Mouse (Mus musculus) lung, embryonic 16.5 days (tissue): Measurements from ENCODE around the gene Ddx49. TPM values are rescaled to one million over a fixed set of nuclear protein-coding genes. Genes with fewer than 3 reads are reported as not detected.

ENCODE experiments used
- ATAC-seq: fragments of 200-750 bp; cut with Nextera tagmentation; 2 replicates; pipeline ENCODE4 v1.8.0; 2017; ENCODE audit warnings: low read depth, mild to moderate bottlenecking, moderate library complexity
- H3K27ac ChIP-seq: fragments of 300-500 bp; sonication (generic); 2 replicates; pipeline ENCODE4 v1.5.1; 2014; ENCODE audit warnings: mild to moderate bottlenecking, control low read depth, low read length
- H3K27me3 ChIP-seq: fragments of 300-500 bp; sonication (generic); 2 replicates; pipeline ENCODE4 v1.6.1; 2014; ENCODE audit warnings: low read depth, low read length, mixed read lengths; ENCODE audit not compliant: control insufficient read depth, insufficient read depth
- H3K36me3 ChIP-seq: fragments of 300-500 bp; sonication (generic); 2 replicates; pipeline ENCODE4 v1.6.1; 2014; ENCODE audit warnings: low read length; ENCODE audit not compliant: control insufficient read depth, insufficient read depth
- H3K4me1 ChIP-seq: fragments of 300-500 bp; sonication (generic); replicated peaks from 2 replicates; pipeline ENCODE4 v1.6.1; 2014; ENCODE audit warnings: low read length, mixed read lengths; ENCODE audit not compliant: control insufficient read depth, insufficient read depth
- H3K4me2 ChIP-seq: fragments of 300-500 bp; sonication (generic); 2 replicates; pipeline ENCODE4 v1.6.1; 2014; ENCODE audit warnings: low read depth, low read length, control low read depth
- H3K4me3 ChIP-seq: fragments of 300-500 bp; sonication (generic); 2 replicates; pipeline ENCODE4 v1.5.1; 2014; ENCODE audit warnings: mild to moderate bottlenecking, low read length, control low read depth
- H3K9ac ChIP-seq: fragments of 300-500 bp; sonication (generic); 2 replicates; pipeline ENCODE4 v1.6.1; 2014; ENCODE audit warnings: low read length, control low read depth
- H3K9me3 ChIP-seq: fragments of 300-500 bp; sonication (generic); 2 replicates; pipeline ENCODE4 v1.6.1; 2016; ENCODE audit warnings: low read length; ENCODE audit not compliant: control insufficient read depth
- WGBS: fragments of 180-500 bp; shearing (Covaris S2); extraction: QIAGEN DNeasy Blood & Tissue Kit; methylation state at CpG from one replicate; pipeline ENCODE4 v1.1.7; 2014; 5-methylcytosine and 5-hydroxymethylcytosine counted together
- polyA plus RNA-seq: library from polyadenylated mRNA; unstranded; fragments of >200 nt; fragmentation: Nextera tagmentation; extraction: Ambion mirVana; gene quantifications from 2 replicates; pipeline ENCODE4 v1.2.1, GENCODE M21; 2015

Gene Ddx49
- polyA plus RNA-seq, 1 experiment from 2014 or later = 44.8 TPM

DNA sequence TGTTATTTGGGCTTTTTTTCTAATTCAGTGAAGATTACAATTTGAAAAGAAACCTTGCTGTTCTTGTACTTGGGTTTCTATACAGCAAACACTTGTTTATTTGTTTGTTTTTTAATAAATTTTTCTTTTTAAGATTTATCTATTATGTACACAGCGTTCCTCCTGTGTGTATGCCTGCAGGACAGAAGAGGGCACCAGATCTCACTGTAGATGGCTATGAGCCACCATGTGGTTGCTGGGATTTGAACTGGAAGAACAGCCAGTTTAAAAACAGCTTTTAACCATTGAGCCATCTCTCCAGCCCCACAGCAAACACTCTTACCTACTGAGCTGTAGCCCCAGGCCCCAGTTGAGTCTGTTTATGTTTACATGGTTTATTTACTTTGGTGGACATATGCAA lies 47.7 kb downstream of the Ddx49 start:
- Histone ChIP-seq H3K4me3 (no peak overlapping the region), H3K9ac (no peak overlapping the region), H3K4me2 (no peak overlapping the region), H3K4me1 (no peaks in the 10 kb centered on the region), H3K36me3 (peaks cover 49% of the 10 kb centered on the region), H3K9me3 (no peaks in the 10 kb centered on the region), H3K27ac (no peak overlapping the region), H3K27me3 (no peaks in the 10 kb centered on the region)
- ATAC-seq = no peak
- WGBS = 79% methylated on average over 1 of the region's 1 CpGs

- ATAC-seq = no peak
- Histone ChIP-seq H3K4me3 (no peak overlapping the region), H3K4me1 (no peaks in the 10 kb centered on the region), H3K27me3 (no peaks in the 10 kb centered on the region), H3K9ac (no peak overlapping the region), H3K4me2 (no peak overlapping the region), H3K27ac (no peak overlapping the region), H3K36me3 (peaks cover 39% of the 10 kb centered on the region), H3K9me3 (no peaks in the 10 kb centered on the region)
- 92% methylated on average over 3 of the region's 3 CpGs for whole genome bisulfite sequencing
These were observed 54.4 kb downstream of the Ddx49 start for GRCm38 (mm10) chr8:70247841-70248240.

GRCm38 (mm10) chr8:70246622-70247021 lies 55.7 kb downstream of the Ddx49 start:
- Histone ChIP-seq H3K9ac (no peak overlapping the region), H3K36me3 (peaks cover 33% of the 10 kb centered on the region), H3K27ac (no peak overlapping the region), H3K4me3 (no peak overlapping the region), H3K9me3 (no peaks in the 10 kb centered on the region), H3K4me1 (no peaks in the 10 kb centered on the region), H3K4me2 (no peak overlapping the region), H3K27me3 (no peaks in the 10 kb centered on the region)
- no peak for ATAC-seq
- WGBS = 85% methylated on average over 6 of the region's 6 CpGs

Other genes starting within 250 kb of the Ddx49 start
- 0.94 and 1.2 TPM in 2 replicates for gene Tm6sf2, start 229.6 kb downstream of the Ddx49 start, polyA plus RNA-seq
- gene Hapln4, start 219.0 kb downstream of the Ddx49 start, polyA plus RNA-seq = 0.06 TPM in 1 of 2 replicates, not detected in the other
- 0.21 and 0.59 TPM in 2 replicates for gene Ncan, start 181.6 kb downstream of the Ddx49 start, polyA plus RNA-seq
- gene Nr2c2ap, start 171.2 kb downstream of the Ddx49 start, polyA plus RNA-seq = 29.6 and 31.1 TPM in 2 replicates
- gene Rfxank, start 163.3 kb downstream of the Ddx49 start, polyA plus RNA-seq = 21.1 and 21.2 TPM in 2 replicates
- 53.0 and 56.6 TPM in 2 replicates for gene Borcs8, start 163.0 kb downstream of the Ddx49 start, polyA plus RNA-seq
- gene Mef2b, start 162.8 kb downstream of the Ddx49 start, polyA plus RNA-seq = 0.29 and 0.38 TPM in 2 replicates
- gene Tmem161a, start 130.1 kb downstream of the Ddx49 start, polyA plus RNA-seq = 68.8 and 69.9 TPM in 2 replicates
- gene Slc25a42, start 90.2 kb downstream of the Ddx49 start, polyA plus RNA-seq = 5.1 and 5.2 TPM in 2 replicates
- 29.9 and 30.9 TPM in 2 replicates for gene Sugp2, start 68.3 kb downstream of the Ddx49 start, polyA plus RNA-seq
- 22.4 and 24.5 TPM in 2 replicates for gene Armc6, start 68.0 kb downstream of the Ddx49 start, polyA plus RNA-seq
- 60.0 and 66.8 TPM in 2 replicates for gene Homer3, start 19.7 kb downstream of the Ddx49 start, polyA plus RNA-seq
- 325 and 349 TPM in 2 replicates for gene Cope, start within 50 bp of the Ddx49 start, polyA plus RNA-seq
- 2.4 and 3.0 TPM in 2 replicates for gene Cers1, start 13.3 kb upstream of the Ddx49 start, polyA plus RNA-seq
- gene Gdf1, start 27.3 kb upstream of the Ddx49 start, polyA plus RNA-seq = 0.40 and 1.4 TPM in 2 replicates
- gene Upf1, start 50.8 kb upstream of the Ddx49 start, polyA plus RNA-seq = 8.7 and 10.5 TPM in 2 replicates
- gene Comp, start 71.1 kb upstream of the Ddx49 start, polyA plus RNA-seq = 0.68 and 0.75 TPM in 2 replicates
- gene Crtc1, start 137.1 kb upstream of the Ddx49 start, polyA plus RNA-seq = 13.9 and 15.4 TPM in 2 replicates
- 28.8 and 29.4 TPM in 2 replicates for gene Klhl26, start 174.5 kb upstream of the Ddx49 start, polyA plus RNA-seq
- gene Tmem59l, start 184.9 kb upstream of the Ddx49 start, polyA plus RNA-seq = 5.6 and 7.0 TPM in 2 replicates
- gene Crlf1, start 190.7 kb upstream of the Ddx49 start, polyA plus RNA-seq = 166 and 169 TPM in 2 replicates
- gene Rex1bd, start 204.3 kb upstream of the Ddx49 start, polyA plus RNA-seq = 125 and 133 TPM in 2 replicates
- gene Uba52, start 208.3 kb upstream of the Ddx49 start, polyA plus RNA-seq = 917 and 987 TPM in 2 replicates
- 300 and 319 TPM in 2 replicates for gene Fkbp8, start 225.2 kb upstream of the Ddx49 start, polyA plus RNA-seq
- 54.0 and 55.3 TPM in 2 replicates for gene Kxd1, start 225.5 kb upstream of the Ddx49 start, polyA plus RNA-seq
- 19.8 and 21.4 TPM in 2 replicates for gene Ell, start 237.0 kb upstream of the Ddx49 start, polyA plus RNA-seq